Mouse (Mus musculus): ENCODE results near the gene Gm20458.

The Gm20458 gene

GRCm38 (mm10) chr2:164537003-164537402, 76.2 kb downstream of the Gm20458 start:
- no peak for DNase-seq (ENCODE audit: low spot score in 2 of 2)
